Mouse (Mus musculus) lung, embryonic 14.5 days (tissue): ENCODE measurements around the gene Itprid2. TPM values are rescaled to one million over a fixed set of nuclear protein-coding genes. Genes with fewer than 3 reads are reported as not detected.

Experiments
- ATAC-seq: fragments of 200-750 bp; cut with Nextera tagmentation; 2 replicates; pipeline ENCODE4 v1.8.0; 2017; ENCODE audit warnings: mild to moderate bottlenecking, moderate TSS enrichment, moderate library complexity; ENCODE audit not compliant: insufficient read depth
- DNase-seq: peaks from one replicate; pipeline ENCODE4 v3.0.0-alpha.2; 2015
- H3K27ac ChIP-seq: fragments of 300-500 bp; sonication (generic); 2 replicates; pipeline ENCODE4 v1.5.1; 2014; ENCODE audit warnings: low read depth, mild to moderate bottlenecking, moderate library complexity
- H3K27me3 ChIP-seq: fragments of 300-500 bp; sonication (generic); 2 replicates; pipeline ENCODE4 v1.6.1; 2014; ENCODE audit warnings: low read length, control low read depth; ENCODE audit not compliant: insufficient read depth
- H3K36me3 ChIP-seq: fragments of 300-500 bp; sonication (generic); 2 replicates; pipeline ENCODE4 v1.6.1; 2014; ENCODE audit warnings: control low read depth; ENCODE audit not compliant: insufficient read depth
- H3K4me1 ChIP-seq: fragments of 300-500 bp; sonication (generic); 2 replicates; pipeline ENCODE4 v1.6.1; 2014; ENCODE audit warnings: antibody characterized with exemption, control low read depth; ENCODE audit not compliant: insufficient read depth
- H3K4me2 ChIP-seq: fragments of 300-500 bp; sonication (generic); 2 replicates; pipeline ENCODE4 v1.6.1; 2014; ENCODE audit warnings: mild to moderate bottlenecking
- H3K4me3 ChIP-seq: fragments of 300-500 bp; sonication (generic); 2 replicates; pipeline ENCODE4 v1.5.1; 2014; ENCODE audit warnings: low read depth, low read length
- H3K9ac ChIP-seq: fragments of 300-500 bp; sonication (generic); 2 replicates; pipeline ENCODE4 v1.6.1; 2014
- H3K9me3 ChIP-seq: fragments of 300-500 bp; sonication (generic); 2 replicates; pipeline ENCODE4 v1.6.1; 2016; ENCODE audit warnings: low read depth, low read length, control low read depth
- CTCF ChIP-seq: IDR thresholded peaks from 2 replicates; pipeline ENCODE4 v1.5.1; 2016; ENCODE audit warnings: antibody characterized with exemption, low read depth
- WGBS: fragments of 180-500 bp; shearing (Covaris S2); extraction: QIAGEN DNeasy Blood & Tissue Kit; methylation state at CpG from one replicate; pipeline ENCODE4 v1.1.7; 2014; 5-methylcytosine and 5-hydroxymethylcytosine counted together
- polyA plus RNA-seq: library from polyadenylated mRNA; unstranded; fragments of >200 nt; fragmentation: Nextera tagmentation; extraction: Ambion mirVana; gene quantifications from 2 replicates; pipeline ENCODE4 v1.2.1, GENCODE M21; 2014

Gene Itprid2
- polyA plus RNA-seq, 1 experiment from 2014 or later, result 14.1 TPM

DNA sequence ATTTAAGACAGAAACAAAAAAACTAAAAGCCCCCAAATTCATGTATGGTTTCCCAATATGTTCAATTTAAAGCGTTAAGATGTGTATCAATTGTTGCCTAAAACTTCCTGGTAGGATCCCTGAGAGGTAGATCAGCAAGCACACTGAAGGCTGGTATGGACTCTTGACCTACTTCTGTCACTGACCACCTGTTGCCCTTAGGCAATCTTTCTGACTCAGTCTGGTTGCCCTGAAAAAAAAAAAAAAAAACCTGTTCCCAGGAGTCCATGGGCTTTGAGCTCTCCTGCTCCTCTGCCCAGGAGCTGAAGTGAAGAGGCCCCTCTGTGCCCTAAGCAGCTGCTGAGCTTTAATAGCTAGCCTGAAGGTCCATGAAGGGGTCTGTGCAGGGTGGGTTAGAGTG, 7.5 kb upstream of the Itprid2 start:
- 75% methylated on average over 1 of the region's 1 CpGs for WGBS
- DNase-seq (no peak), ATAC-seq (no peak)
- Histone ChIP-seq H3K27me3 (no peaks in the 10 kb centered on the region), H3K9me3 (no peaks in the 10 kb centered on the region), H3K36me3 (no peaks in the 10 kb centered on the region), H3K27ac (no peak overlapping the region), H3K4me2 (no peak overlapping the region), H3K4me3 (no peak overlapping the region), H3K9ac (no peak overlapping the region), H3K4me1 (no peaks in the 10 kb centered on the region)
- TF ChIP-seq CTCF, result no peak

GRCm38 (mm10) chr2:79630231-79630630, 4.9 kb upstream of the Itprid2 start:
- no peak overlapping the region for H3K4me2 ChIP-seq
- no peak for TF ChIP-seq CTCF
- no peak overlapping the region for H3K4me3 ChIP-seq
- no peak for DNase-seq
- H3K27me3 ChIP-seq, result no peaks in the 10 kb centered on the region
- H3K9me3 ChIP-seq, result no peaks in the 10 kb centered on the region
- H3K27ac ChIP-seq, result no peak overlapping the region
- 65% methylated on average over 2 of the region's 2 CpGs for WGBS
- no peak for ATAC-seq
- no peak overlapping the region for H3K9ac ChIP-seq
- no peaks in the 10 kb centered on the region for H3K36me3 ChIP-seq
- H3K4me1 ChIP-seq, result no peaks in the 10 kb centered on the region

GRCm38 (mm10) chr2:79635426-79636291, 507 bp downstream of the Itprid2 start:
- TF ChIP-seq CTCF, result peak; percentile 38; the same call in 1 of the 2 replicates
- WGBS, result under 1% methylated on average over 82 of the region's 83 CpGs
- Histone ChIP-seq H3K9ac (peak overlapping the region; percentile 85), H3K27me3 (no peaks in the 10 kb centered on the region), H3K27ac (peak overlapping the region; percentile 83), H3K36me3 (peaks cover 7% of the 10 kb centered on the region; the same call in 1 of the 2 replicates), H3K4me1 (peaks cover 4% of the 10 kb centered on the region; the same call in 1 of the 2 replicates), H3K9me3 (no peaks in the 10 kb centered on the region), H3K4me3 (peak overlapping the region; percentile 82), H3K4me2 (peak overlapping the region; percentile 80)
- DNase-seq, result peak; percentile 72
- peak; percentile 87 for ATAC-seq

DNA sequence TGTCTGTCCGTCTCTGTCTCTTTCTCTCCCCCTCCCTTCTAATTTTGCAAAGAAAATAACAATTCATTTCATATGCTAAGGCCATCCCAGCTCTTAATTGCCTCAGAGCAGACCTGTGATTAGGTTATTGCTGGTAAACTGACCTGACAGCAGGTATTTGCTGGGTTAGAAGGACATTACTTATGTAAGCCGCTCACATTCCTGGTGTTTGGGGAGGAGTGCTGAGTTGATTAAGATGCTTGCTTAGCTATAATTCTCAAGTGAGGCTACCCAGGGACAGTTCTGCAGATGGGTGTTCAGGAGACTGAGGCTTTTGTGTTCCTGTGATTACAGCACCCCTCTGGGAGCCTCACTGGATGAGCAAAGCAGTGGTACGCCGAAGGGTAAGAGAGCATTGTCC, 3.8 kb downstream of the Itprid2 start:
- Histone ChIP-seq H3K4me1 (peaks cover 4% of the 10 kb centered on the region; the same call in 1 of the 2 replicates), H3K36me3 (peaks cover 31% of the 10 kb centered on the region), H3K4me3 (no peak overlapping the region), H3K4me2 (peak overlapping the region; percentile 48), H3K27me3 (no peaks in the 10 kb centered on the region), H3K9ac (peak overlapping the region; percentile 17), H3K9me3 (no peaks in the 10 kb centered on the region), H3K27ac (no peak overlapping the region)
- ATAC-seq (no peak), DNase-seq (no peak)
- 72% methylated on average over 4 of the region's 4 CpGs for WGBS
- TF ChIP-seq CTCF, result no peak

DNA sequence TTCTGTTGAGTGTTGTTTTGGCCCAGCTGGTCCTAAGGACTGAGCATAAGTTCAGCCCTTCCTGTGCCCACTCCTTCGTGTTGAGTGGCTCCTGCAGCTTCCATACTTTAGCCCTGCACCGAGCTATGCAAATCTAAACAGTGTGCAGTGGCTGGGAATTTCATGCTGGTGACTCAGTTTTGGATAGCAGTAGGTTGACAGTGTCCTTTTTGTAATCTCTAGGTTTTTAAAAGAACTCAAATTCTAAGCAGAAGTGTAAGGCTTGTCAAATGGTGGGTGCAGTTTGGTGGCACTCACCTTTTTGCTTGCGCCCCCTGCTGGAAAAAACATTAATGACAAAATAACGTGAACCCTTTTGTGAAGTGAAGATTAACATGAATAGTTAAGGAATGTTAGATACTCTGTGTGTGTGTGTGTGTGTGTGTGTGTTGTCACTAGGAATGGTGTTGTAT, 11.1 kb downstream of the Itprid2 start:
- H3K4me3 ChIP-seq, result no peak overlapping the region
- H3K9ac ChIP-seq, result no peak overlapping the region
- ATAC-seq (peak; percentile 52; the same call in 1 of the 2 replicates), DNase-seq (peak; percentile 83)
- TF ChIP-seq CTCF, result peak; percentile 70
- no peak overlapping the region for H3K27ac ChIP-seq
- no peaks in the 10 kb centered on the region for H3K27me3 ChIP-seq
- no peaks in the 10 kb centered on the region for H3K4me1 ChIP-seq
- H3K9me3 ChIP-seq, result no peaks in the 10 kb centered on the region
- WGBS, result 43% methylated on average over 4 of the region's 4 CpGs
- peaks cover 43% of the 10 kb centered on the region for H3K36me3 ChIP-seq
- H3K4me2 ChIP-seq, result no peak overlapping the region

DNA sequence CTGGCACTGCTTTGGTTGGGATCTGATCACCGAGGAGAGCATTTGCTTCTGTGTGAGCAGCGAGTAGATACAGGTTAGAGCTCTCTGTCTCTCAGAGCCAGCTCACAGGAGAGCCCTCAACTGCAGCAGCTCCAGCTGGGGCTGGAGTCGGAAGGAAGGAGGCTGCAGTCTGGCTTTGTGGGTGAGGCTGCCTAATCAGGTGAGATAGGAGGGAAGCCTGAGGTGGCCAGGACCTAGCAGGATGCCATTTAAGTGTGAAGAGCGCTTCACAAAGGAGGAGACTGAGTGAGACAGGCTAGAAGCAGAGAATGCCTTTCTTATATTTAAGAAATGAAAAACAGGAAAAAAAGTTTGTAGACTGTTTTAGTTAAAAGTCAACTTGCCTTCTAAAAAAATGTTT, 11.9 kb downstream of the Itprid2 start:
- H3K4me1 ChIP-seq, result no peaks in the 10 kb centered on the region
- peaks cover 38% of the 10 kb centered on the region for H3K36me3 ChIP-seq
- no peak overlapping the region for H3K27ac ChIP-seq
- 65% methylated on average over 4 of the region's 4 CpGs for WGBS
- DNase-seq (no peak), ATAC-seq (no peak)
- TF ChIP-seq CTCF, result no peak
- H3K4me3 ChIP-seq, result no peak overlapping the region
- H3K9me3 ChIP-seq, result no peaks in the 10 kb centered on the region
- H3K27me3 ChIP-seq, result no peaks in the 10 kb centered on the region
- no peak overlapping the region for H3K9ac ChIP-seq
- H3K4me2 ChIP-seq, result no peak overlapping the region

GRCm38 (mm10) chr2:79647728-79648127, 12.6 kb downstream of the Itprid2 start:
- peaks cover 36% of the 10 kb centered on the region for H3K36me3 ChIP-seq
- H3K27me3 ChIP-seq, result no peaks in the 10 kb centered on the region
- ATAC-seq (no peak), DNase-seq (no peak)
- no peak overlapping the region for H3K27ac ChIP-seq
- TF ChIP-seq CTCF, result no peak
- H3K4me3 ChIP-seq, result no peak overlapping the region
- WGBS, result 41% methylated on average over 2 of the region's 2 CpGs
- H3K4me2 ChIP-seq, result no peak overlapping the region
- no peaks in the 10 kb centered on the region for H3K4me1 ChIP-seq
- H3K9ac ChIP-seq, result no peak overlapping the region
- no peaks in the 10 kb centered on the region for H3K9me3 ChIP-seq
